Mouse (Mus musculus) liver, postnatal 0 days (tissue): Measurements from ENCODE around the gene Smg6. TPM values are rescaled to one million over a fixed set of nuclear protein-coding genes. Genes with fewer than 3 reads are reported as not detected.
"Not testable (repeated sequence)": the region's sequence is repeated elsewhere in the genome, so short reads cannot be mapped to it uniquely, and the experiment has no call there.

Experiments
- ATAC-seq: fragments of 200-750 bp; cut with Nextera tagmentation; 2 replicates; pipeline ENCODE4 v1.8.0; 2017; ENCODE audit warnings: mild to moderate bottlenecking, moderate library complexity
- DNase-seq: peaks from one replicate; pipeline ENCODE4 v3.0.0-alpha.2; 2016
- H3K27ac ChIP-seq: fragments of 300-500 bp; sonication (generic); 2 replicates; pipeline ENCODE4 v1.5.1; 2014; ENCODE audit warnings: antibody characterized with exemption, moderate library complexity, mild to moderate bottlenecking, low read depth
- H3K27me3 ChIP-seq: fragments of 300-500 bp; sonication (generic); 2 replicates; pipeline ENCODE4 v1.6.1; 2014; ENCODE audit warnings: low read length, control low read depth, mixed read lengths; ENCODE audit not compliant: insufficient read depth
- H3K36me3 ChIP-seq: fragments of 300-500 bp; sonication (generic); replicated peaks from 2 replicates; pipeline ENCODE4 v1.6.1; 2014; ENCODE audit warnings: mild to moderate bottlenecking, control low read depth, low read length, moderate library complexity, mixed read lengths; ENCODE audit not compliant: insufficient read depth
- H3K4me1 ChIP-seq: fragments of 300-500 bp; sonication (generic); 2 replicates; pipeline ENCODE4 v1.6.1; 2014; ENCODE audit warnings: antibody characterized with exemption, mild to moderate bottlenecking, control low read depth; ENCODE audit not compliant: insufficient read depth
- H3K4me2 ChIP-seq: fragments of 300-500 bp; sonication (generic); 2 replicates; pipeline ENCODE4 v1.6.1; 2014; ENCODE audit warnings: low read depth, mild to moderate bottlenecking, low read length, moderate library complexity, mixed read lengths
- H3K4me3 ChIP-seq: fragments of 300-500 bp; sonication (generic); 2 replicates; pipeline ENCODE4 v1.5.1; 2014; ENCODE audit warnings: low read depth, low read length
- H3K9ac ChIP-seq: fragments of 300-500 bp; sonication (generic); replicated peaks from 2 replicates; pipeline ENCODE4 v1.6.1; 2014; ENCODE audit warnings: mild to moderate bottlenecking, moderate library complexity
- H3K9me3 ChIP-seq: fragments of 300-500 bp; sonication (generic); 2 replicates; pipeline ENCODE4 v1.6.1; 2016; ENCODE audit warnings: mild to moderate bottlenecking, control low read depth, low read length, mixed read lengths
- CTCF ChIP-seq: sonication (generic); IDR thresholded peaks from 2 replicates; pipeline ENCODE4 v1.5.1; 2016; ENCODE audit warnings: antibody characterized with exemption, low read depth
- EP300 ChIP-seq: IDR thresholded peaks from 2 replicates; pipeline ENCODE4 v1.6.1; 2016; ENCODE audit warnings: antibody characterized with exemption, low read depth, mild to moderate bottlenecking
- WGBS: fragments of 180-500 bp; shearing (Covaris S2); extraction: QIAGEN DNeasy Blood & Tissue Kit; methylation state at CpG from one replicate; pipeline ENCODE4 v1.1.7; 2014; ENCODE audit not compliant: insufficient replicate concordance; 5-methylcytosine and 5-hydroxymethylcytosine counted together
- polyA plus RNA-seq: library from polyadenylated mRNA; unstranded; fragments of >200 nt; fragmentation: Nextera tagmentation; extraction: Ambion mirVana; gene quantifications from 2 replicates; pipeline ENCODE4 v1.2.1, GENCODE M21; 2015

Smg6 gene
- polyA plus RNA-seq, 1 experiment from 2014 or later = 4.7 TPM

GRCm38 (mm10) chr11:75172151-75173094 is 246.8 kb downstream of the Smg6 start:
- H3K4me1 ChIP-seq = peaks cover 47% of the 10 kb centered on the region
- WGBS = under 1% methylated on average over 75 of the region's 75 CpGs

GRCm38 (mm10) chr11:75173095-75173798 is 247.6 kb downstream of the Smg6 start:
- peak; percentile 89 for DNase-seq
- peak; percentile 75 for ATAC-seq
- under 1% methylated on average over 68 of the region's 71 CpGs for WGBS
- no peak overlapping the region for H3K27ac ChIP-seq
- peak overlapping the region; percentile 75 for H3K4me2 ChIP-seq
- no peaks in the 10 kb centered on the region for H3K9me3 ChIP-seq
- H3K4me3 ChIP-seq = peak overlapping the region; percentile 62
- H3K9ac ChIP-seq = 0 out of 2 replicates have a peak overlapping the region, but pooled peaks have one; percentile 43
- H3K27me3 ChIP-seq = peaks cover 62% of the 10 kb centered on the region
- H3K4me1 ChIP-seq = peaks cover 47% of the 10 kb centered on the region
- H3K36me3 ChIP-seq = no peaks in the 10 kb centered on the region
- TF ChIP-seq EP300 (no peak), CTCF (no peak)

More at GRCm38 (mm10) chr11:75172151-75173094, 246.8 kb downstream of the Smg6 start:
- peak; percentile 36 for DNase-seq
- TF ChIP-seq CTCF (no peak), EP300 (no peak)
- peaks cover 70% of the 10 kb centered on the region for H3K27me3 ChIP-seq
- H3K36me3 ChIP-seq = no peaks in the 10 kb centered on the region
- no peak overlapping the region for H3K9ac ChIP-seq
- H3K4me3 ChIP-seq = peak overlapping the region; percentile 62
- H3K9me3 ChIP-seq = no peaks in the 10 kb centered on the region
- no peak for ATAC-seq
- H3K4me2 ChIP-seq = peak overlapping the region; percentile 75
- H3K27ac ChIP-seq = no peak overlapping the region

- Histone ChIP-seq H3K36me3 (no peaks in the 10 kb centered on the region), H3K4me2 (peak overlapping the region; percentile 75), H3K27me3 (peaks cover 57% of the 10 kb centered on the region), H3K27ac (no peak overlapping the region), H3K4me1 (peaks cover 44% of the 10 kb centered on the region), H3K9ac (no peak overlapping the region), H3K9me3 (no peaks in the 10 kb centered on the region), H3K4me3 (peak overlapping the region; percentile 62)
- TF ChIP-seq EP300 (no peak), CTCF (no peak)
- ATAC-seq (no peak), DNase-seq (no peak)
- WGBS = 2% methylated on average over 15 of the region's 15 CpGs
These were observed 248.2 kb downstream of the Smg6 start for GRCm38 (mm10) chr11:75173799-75174165.

- H3K9me3 ChIP-seq, ATAC-seq, H3K27ac ChIP-seq, H3K9ac ChIP-seq, H3K4me2 ChIP-seq, DNase-seq, H3K36me3 ChIP-seq, H3K4me3 ChIP-seq: not testable (repeated sequence)
- Histone ChIP-seq H3K4me1 (peaks cover 44% of the 10 kb centered on the region), H3K27me3 (peaks cover 49% of the 10 kb centered on the region)
- WGBS = 63% methylated on average over 6 of the region's 6 CpGs
These were observed 249.0 kb downstream of the Smg6 start for GRCm38 (mm10) chr11:75174574-75174973.

GRCm38 (mm10) chr11:75178011-75178410 is 252.4 kb downstream of the Smg6 start:
- Histone ChIP-seq H3K27ac (peak overlapping the region; percentile 63), H3K27me3 (peaks cover 15% of the 10 kb centered on the region), H3K9ac (peak overlapping the region; percentile 82), H3K4me3 (peak overlapping the region; percentile 71), H3K9me3 (no peaks in the 10 kb centered on the region), H3K4me1 (peaks cover 23% of the 10 kb centered on the region), H3K36me3 (peaks cover 12% of the 10 kb centered on the region), H3K4me2 (peak overlapping the region; percentile 94)
- ATAC-seq (no peak), DNase-seq (no peak)
- TF ChIP-seq EP300 (no peak), CTCF (no peak)
- WGBS = 42% methylated on average over 12 of the region's 12 CpGs

- Histone ChIP-seq H3K27me3 (peaks cover 7% of the 10 kb centered on the region), H3K36me3 (peaks cover 13% of the 10 kb centered on the region), H3K4me1 (peaks cover 16% of the 10 kb centered on the region), H3K9me3 (no peaks in the 10 kb centered on the region), H3K4me3 (peak within 1 kb of the TSS; percentile 71), H3K9ac (peak within 1 kb of the TSS; percentile 82), H3K4me2 (peak within 1 kb of the TSS; percentile 94), H3K27ac (peak within 1 kb of the TSS; percentile 63)
- DNase-seq = peak; percentile 92
- under 1% methylated on average over 33 of the region's 33 CpGs for WGBS
- peak; percentile 94 for TF ChIP-seq CTCF
- TF ChIP-seq EP300 = no peak
- peak; percentile 98 for ATAC-seq
These were observed 253.1 kb downstream of the Smg6 start, which contains the start of gene Ovca2 for GRCm38 (mm10) chr11:75178672-75179208. Ovca2 (minus strand) TSS chr11:75178835.
